Mouse (Mus musculus) gastrocnemius, postnatal 10 days (tissue): Measurements from ENCODE around the gene Pno1. TPM values are rescaled to one million over a fixed set of nuclear protein-coding genes. Genes with fewer than 3 reads are reported as not detected.
"Not testable (repeated sequence)": the region's sequence is repeated elsewhere in the genome, so short reads cannot be mapped to it uniquely, and the experiment has no call there.

Experiments used
- DNase-seq: peaks from one replicate; pipeline ENCODE4 v3.0.0; 2021; ENCODE audit warnings: mixed read lengths
- long read RNA-seq, 2 experiments: library from polyadenylated mRNA; stranded (forward); transcript quantifications; one replicate each; pipeline ENCODE4 v2.0.0; 2021
- total RNA-seq, 2 experiments: library from RNA; stranded (reverse); gene quantifications; 2 replicates each; pipeline ENCODE4 v1.2.3; 2021

Gene Pno1
- total RNA-seq = 10 to 100 TPM; 41.6 to 47.9 TPM
- long read RNA-seq, experiment 1, transcript Pno1-201 (7 exons, 1,544 nt) = major isoform, 59 of 61 reads
- long read RNA-seq, experiment 1, partial matches to known transcripts = 1 of 61 reads
- long read RNA-seq, experiment 1, other reads (novel, unspliced or antisense) = 1 of 61 reads
- long read RNA-seq, experiment 2, transcript Pno1-201 (7 exons, 1,544 nt) = major isoform, 64 of 64 reads
- long read RNA-seq, experiment 2, partial matches to known transcripts = 0 of 64 reads
- long read RNA-seq, experiment 2, other reads (novel, unspliced or antisense) = 0 of 64 reads

DNA sequence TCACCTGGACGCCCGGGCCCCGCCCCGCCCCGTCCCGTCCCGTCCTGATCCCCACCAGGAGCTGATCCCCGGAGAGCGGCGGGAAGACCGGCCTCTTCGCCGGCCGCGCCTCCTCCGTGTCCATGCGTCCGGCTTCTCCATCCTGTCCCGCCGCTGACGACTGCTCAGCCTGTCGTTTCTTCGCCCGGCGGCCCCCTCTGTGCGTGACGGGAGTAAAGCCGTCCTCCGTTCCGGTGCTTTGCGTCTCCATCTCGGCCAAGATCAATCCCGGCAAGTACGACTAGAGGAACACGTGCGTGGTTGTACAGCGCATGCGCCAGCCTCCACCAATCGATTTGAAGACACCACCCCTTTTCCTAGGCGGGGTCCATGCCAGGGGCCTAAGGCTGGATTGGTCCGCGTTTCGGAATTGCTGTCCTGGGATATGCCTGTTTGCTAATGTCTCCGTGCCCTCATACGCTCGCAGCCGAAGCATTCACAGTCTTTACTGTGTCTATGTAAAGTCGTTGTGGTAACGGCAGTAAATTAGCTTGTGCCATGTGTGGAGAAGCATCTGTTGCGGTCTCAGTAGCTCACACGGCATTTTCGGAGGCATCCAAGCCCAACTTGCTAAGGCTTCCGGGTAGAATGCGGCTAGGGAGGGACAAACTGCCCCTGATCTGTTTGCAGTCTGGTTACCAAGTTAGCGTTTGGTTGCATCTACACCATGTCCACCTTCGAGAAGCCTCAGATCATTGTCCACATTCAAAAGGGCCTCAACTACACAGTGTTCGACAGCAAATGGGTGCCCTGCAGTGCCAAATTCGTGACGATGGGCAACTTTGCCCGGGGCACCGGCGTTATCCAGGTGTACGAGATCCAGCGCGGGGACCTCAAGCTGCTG lies at the start of gene Pno1:
Gene Pno1 (minus strand): TSS at position 311 of the 883 bp plus-strand sequence.
- DNase-seq = peak; percentile 96

DNA sequence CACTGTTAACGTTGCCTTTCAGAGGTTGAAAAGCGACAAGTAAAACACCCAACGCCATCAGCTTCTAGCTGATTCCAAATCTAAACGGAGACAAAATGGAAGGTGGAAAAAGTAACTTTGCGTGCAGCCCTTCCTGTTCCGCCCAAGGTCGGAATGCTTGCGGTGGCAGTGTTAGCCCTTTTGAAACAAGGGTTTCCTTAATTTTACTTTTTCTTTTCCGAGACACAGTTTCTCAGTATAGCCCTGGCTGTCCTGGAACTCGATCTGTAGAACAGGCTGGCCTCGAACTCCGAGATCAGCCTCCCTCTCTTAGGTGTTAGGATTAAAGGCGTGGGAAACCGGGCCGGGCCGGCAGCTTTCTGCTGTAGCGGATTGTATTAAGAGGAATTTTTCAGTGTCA lies 46.5 kb upstream of the Pno1 start:
- DNase-seq = no peak

DNA sequence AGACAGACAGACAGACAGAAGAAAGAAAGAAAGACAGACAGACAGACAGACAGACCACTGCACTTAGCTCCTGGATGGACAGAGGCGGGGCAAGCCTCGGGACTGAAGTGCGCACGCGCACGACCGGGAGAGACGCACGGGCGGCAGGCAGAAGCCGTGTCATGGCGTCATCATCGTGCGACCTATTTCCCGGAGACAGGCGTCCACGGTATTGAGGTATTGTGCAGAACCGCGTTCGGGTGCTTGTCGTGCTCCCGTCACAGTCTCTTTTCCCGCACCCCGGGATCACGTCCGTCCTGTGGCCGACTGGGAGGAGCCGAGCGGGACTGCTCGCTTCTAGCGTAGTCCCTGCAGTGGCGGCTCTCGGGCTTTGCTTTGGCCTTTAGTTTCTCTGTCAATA lies 46.1 kb upstream of the Pno1 start, which contains the start of gene C1d:
Gene C1d (plus strand): TSS at position 137 of the 400 bp plus-strand sequence.
- DNase-seq = peak; percentile 98

DNA sequence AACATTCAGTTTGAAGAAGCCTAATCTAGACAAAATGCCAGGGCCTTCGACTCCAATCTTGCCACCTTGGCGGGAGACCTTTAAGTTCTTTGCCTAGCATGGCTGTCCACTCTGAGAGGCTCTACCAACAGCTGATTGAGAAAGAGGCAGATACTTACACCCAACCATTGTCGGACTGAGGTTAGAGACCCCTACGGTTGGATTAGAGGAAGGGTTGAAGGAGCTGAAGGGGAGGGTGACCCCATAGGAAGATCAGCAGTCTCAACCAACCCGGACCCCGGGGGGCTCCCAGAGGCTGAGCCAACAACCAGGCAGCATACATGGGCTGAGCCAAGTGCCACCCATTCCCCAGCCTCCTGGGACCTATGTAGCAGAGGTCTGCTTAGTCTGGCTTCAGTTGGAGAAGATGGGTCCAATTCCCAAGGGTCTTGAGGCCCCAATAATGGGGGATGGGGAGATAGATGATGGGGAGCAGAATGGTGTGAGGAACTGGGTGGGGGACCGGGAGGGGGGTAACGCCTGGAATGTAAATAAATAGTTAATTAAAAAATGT lies 45.5 kb upstream of the Pno1 start:
- no peak for DNase-seq

DNA sequence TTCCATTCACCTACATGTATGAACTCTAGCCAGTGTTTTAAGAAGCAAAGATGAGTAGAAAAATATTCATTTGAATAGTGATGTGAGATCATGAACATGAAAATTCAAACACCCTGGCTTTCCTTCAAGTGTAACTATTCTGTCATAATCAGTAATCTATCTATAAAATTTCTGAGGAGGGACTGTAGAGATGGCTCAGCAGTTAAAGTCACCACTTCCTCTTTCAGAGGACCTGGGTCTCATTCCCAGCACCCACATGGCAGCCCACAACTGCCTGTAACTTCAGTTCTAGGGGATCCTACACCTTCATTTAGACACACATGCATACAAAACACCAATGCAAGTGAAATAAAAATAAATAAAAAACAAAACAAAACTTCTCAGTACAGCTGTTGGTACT lies 37.3 kb upstream of the Pno1 start:
- no peak for DNase-seq

DNA sequence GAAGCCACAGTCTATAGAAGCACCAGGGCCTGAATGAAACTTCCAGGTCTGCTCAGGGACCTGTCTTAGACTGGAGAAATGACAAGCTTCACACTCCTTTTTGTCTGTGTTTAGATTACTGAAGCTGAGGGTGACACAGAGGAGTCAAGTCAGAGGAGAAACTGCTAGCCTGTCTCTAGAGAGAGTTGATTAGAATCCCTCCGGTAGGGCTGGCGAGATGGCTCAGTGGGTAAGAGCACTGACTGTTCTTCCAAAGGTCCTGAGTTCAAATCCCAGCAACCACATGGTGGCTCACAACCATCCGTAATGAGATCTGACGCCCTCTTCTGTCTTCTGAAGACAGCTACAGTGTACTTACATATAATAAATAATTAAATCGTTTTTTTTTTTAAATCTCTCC lies 27.2 kb upstream of the Pno1 start:
- DNase-seq = not testable (repeated sequence)

DNA sequence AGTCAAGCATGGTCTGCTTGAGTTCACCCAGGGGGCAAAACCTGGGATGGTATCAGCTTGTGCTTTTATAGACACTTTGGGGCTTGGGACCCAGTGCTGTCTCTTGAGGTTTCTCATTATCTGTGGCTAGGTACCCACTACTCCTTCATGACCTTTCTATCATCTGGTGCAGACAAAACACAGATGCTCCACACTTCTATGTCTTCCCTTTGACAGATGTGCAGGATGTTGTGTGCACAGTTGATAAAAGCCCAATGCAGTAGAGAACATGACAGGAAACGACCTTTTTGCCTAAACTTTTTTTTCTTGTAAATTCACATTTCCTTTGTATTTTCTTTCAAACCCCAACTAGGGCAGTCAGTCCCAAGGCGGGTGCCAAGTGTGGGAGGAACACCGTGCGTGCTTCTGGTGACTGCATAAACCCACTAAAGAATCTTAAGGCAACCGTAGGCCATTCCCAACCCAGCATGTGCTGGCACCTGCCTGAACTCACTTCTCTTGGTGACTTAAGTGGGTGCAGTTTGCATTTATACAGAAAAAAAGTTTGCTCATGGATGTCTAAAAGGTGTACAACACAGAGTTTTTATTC lies 25.2 kb upstream of the Pno1 start:
- no peak for DNase-seq

DNA sequence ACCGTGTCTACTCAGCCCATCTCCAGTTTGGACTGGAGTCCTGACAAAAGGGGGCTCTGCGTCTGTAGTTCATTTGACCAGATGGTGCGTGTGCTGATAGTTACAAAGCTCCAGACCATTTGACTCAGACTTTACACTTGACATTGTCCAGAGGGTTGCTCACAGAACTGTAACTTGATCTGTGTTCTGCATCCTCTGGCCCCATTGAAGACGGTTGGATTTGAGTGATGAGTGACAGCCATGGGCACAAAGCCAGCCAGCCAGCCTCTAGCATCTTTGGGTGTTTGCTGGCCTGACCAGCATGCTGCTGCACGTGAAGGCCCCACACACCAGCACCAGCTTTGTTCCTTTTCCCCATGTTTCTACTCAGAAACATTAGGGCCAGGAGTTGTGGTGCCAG lies 21.4 kb upstream of the Pno1 start:
- no peak for DNase-seq

DNA sequence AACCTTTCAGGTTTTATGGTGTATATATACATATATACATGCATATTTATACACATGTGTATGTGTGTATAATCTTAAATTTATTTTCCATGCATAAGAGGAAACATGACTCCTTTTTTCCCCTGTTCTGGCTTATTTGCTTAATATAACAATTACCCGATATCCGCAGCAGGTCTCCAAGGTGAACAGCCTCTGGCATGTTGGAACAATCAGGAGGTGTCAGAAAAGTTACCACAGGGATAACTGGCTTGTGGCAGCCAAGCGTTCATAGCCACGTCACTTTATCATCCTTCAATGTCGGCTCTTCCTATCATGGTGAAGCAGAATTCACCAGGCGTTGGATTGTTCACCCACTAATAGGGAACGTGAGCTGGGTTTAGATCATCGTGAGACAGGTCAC lies 9.8 kb upstream of the Pno1 start:
- DNase-seq = no peak

DNA sequence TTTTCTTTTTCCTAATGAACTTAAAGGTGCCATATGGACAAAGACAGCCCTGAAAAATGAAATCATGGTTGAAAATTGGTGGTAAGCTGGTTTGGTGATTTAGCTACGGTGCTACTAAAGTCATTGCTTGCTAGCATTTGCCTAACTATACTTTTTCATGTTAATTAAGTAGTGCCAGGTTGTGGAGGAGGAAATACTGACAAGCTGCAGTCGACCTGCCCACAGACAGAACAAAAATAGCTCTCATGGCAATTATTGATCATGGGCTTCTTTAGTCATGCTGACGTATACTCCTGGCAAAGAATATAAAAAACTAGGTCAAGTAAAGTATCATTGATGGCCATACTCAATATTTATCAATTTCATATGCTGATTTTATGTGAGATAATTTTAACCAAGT lies 4.1 kb upstream of the Pno1 start:
- DNase-seq = no peak

DNA sequence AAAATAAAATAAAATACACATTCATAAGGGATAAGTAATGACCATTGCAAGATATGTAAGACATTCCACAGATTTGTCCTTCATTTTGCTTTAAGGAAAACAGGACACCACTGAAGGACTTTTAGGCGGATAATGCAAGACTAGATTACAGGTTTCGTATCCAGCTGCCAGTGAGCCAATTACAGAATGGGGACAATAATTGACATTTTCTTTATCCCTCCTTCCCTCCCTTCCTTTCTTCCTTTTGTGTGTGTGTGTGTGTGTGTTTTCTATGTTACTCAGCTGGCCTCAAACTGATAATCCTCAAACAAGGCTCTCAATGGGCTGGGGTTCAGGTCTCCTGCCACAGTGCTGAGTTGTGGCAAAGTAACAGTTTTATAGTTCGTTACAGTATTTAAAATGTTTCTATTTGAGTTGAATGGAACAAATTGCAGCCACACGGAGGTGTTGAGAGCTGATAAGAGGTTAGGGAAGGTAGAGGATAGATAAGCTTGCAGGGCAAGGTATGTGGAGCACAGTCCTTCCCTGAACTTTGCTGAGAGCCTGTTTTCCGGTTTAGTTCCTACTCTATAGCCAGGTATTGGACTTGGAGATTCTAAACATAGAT lies 1.6 kb upstream of the Pno1 start:
- DNase-seq = no peak

DNA sequence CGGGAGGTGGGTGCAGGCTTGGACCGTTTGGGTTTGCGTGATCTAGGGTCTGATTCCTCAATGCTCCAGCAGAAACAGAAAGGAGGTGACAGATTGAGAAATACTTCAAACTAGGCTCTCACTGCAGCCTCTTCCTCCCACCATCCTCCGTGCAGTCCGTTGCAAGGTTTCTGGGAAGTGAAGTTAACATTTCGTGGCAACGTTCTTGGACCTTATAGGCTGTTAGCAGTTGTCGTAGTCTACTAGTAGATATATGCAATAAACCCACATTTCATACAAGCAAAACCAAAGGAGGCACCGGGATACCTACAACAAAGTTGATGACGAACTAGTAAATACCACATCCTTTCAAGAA lies 750 bp upstream of the Pno1 start:
- DNase-seq = no peak

DNA sequence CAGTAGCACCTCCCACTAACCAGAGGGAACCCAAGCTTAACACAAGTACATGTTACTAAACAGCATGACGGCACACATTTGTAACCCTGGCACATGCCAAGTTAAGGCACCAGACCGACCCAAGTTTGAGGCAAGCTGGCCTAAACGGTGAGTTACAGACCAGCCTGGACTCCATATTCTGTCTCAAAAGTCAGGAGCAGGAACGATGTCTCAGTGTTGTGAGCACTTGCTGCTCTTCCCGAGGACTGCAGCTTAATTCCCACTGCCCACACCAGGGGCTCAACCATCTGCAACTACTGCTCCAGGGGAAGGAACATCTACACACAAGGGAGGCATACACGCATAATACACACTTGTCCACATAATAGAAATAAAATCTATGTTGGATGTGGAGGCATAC lies 8.9 kb downstream of the Pno1 start:
- no peak for DNase-seq

DNA sequence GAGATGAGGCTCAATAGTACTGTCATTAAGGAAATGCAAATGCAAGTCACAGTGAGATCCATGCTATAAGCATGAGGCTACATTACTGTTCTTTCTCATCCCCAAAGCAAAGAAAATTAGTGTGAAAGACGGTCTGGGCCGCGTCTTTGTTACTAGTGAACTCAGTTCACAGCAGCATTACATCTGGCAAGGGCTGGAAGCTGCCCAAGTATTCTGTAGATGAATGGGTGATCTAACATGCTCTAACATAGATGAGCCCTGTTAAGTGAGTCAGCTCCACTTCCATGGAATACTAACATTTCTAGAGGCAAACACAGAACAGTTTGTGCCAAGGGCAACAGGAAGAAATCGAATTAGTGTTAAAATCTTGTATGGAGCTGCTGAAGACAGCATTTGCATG lies 10.4 kb downstream of the Pno1 start:
- no peak for DNase-seq

DNA sequence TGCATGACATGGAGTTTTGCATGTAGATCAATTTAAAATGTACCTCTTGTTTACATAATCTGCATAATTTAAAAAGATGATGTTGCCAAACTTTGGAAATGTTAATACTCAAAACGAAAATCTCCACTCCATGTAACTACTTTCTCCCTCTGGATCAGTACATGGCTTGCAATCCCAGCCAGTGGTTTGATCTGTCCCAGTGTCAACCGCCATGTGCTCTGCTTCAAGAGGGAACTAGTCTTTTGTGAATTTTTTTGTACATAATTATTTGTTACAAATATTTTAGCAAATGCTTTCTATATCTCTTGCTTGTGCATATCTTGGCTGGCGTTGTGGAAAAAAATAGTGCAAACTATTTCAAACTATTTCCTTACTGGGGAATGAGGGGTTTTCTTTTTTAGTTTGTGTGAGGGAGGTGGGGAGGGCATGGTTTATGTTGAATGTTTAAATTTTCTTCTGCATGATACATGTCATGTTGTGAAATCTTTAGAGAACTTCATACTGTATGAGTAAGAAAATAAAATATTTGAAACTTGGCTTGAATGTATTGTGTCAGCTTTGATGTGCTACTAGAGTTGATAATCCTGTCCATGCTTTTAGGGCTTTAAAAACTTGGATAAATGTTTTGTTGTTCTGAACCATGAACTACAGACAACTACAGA lies 11.4 kb downstream of the Pno1 start:
- DNase-seq = no peak

DNA sequence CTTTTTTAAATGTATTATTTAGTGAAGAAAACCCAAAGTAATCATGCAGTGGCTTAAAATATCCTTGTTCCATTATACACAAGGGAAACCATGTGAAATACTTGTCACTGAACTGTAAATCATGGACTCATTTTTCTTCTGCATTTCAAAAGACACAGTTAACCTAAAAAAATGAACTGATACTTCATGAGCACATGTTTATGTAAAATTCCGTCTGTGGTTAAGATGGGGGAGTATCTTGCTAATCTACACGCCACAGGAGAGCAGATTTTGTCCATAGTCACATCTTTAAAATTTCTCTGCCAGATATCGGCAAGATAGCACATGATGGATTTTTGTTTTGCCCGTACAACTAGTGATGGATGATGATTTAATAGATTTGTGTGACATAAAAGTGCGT lies 12.2 kb downstream of the Pno1 start:
- DNase-seq = no peak

DNA sequence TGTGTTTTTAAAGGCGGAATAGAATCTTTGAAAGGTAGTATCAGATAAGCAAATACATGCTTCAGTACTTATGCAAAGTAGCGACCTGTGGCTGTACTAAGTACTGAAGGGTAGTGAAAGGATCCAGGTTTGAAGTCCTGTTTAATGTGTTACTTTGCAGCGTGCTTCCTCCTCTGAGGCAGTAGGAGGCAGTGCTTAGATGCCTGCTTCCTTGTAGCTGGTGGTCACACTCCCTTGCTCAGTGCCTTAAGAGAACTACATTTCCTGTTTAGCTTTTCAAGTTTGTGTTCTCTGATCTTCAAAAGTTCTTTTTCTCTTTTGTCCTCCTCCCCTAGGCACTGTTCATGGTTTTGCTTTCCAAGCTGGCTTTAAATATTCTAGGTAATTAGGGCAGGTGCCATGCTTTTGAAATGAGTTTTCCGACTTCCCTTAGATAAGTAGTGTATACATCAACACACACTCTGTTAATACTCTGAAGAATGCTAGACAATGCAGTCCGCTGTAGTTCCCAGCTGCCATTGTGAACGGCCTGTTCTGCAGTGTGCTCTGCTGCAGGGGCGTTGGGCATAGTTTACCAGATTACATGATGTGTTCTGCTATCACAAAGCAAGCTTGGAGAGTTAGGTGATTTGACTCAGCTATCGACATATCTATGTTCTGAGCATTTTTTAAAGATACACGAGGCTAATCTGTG lies 19.1 kb downstream of the Pno1 start:
- DNase-seq = no peak

DNA sequence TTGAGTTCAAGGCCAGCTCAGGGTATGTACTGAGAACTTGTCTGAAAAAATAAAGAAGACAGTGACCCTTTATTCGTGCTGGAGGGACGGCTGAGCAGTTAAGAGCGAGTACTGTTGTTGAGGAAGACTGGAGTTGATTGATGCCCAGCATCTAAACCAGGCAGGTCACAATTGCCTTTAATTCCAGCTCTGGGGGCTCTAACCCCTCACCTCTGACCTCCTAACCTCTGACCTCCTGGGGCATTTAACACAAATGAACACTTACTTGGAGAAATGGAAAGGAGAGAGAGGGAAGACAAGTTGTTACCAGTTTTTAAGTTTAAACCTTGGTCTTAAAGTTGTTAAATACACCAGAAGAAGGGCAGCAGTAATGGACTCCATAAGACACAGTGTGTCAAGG lies 22.6 kb downstream of the Pno1 start:
- no peak for DNase-seq

DNA sequence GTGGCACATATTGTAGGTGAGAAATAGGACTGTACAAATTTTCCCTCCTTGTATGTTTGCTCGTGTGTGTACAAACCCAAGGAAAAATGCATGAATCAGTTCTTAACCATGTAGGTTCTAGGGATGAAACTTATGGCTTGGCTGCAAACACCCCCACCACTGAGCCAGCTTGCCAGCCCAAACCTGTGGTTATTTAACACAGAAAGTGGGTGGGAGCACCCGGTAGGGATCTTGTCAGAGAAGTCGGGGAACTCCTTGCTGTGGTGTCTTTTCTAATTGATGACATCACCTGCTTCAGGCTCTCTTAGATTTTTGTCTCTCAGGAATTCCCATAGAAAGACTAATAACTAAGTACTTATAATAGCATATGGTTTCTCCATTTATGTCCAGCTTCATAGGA lies 23.7 kb downstream of the Pno1 start:
- DNase-seq = no peak

DNA sequence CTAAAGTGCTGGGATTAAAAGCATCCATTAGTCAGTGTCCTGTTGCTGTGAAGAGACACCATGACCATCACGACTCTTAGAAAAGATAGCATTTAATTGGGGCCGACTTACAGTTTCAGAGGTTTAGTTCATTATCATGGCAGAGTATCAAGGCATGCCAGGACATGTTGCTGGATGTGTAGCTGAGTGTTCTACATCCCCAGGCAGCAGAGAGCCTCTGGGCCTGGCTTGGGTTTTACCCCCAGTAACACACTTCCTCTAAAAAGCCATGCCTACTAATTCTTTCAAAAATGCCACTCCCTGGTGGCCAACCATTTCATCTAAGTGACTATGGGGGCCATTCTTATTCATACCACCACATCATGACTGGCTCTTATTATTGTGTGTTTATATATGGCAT lies 28.2 kb downstream of the Pno1 start:
- no peak for DNase-seq

DNA sequence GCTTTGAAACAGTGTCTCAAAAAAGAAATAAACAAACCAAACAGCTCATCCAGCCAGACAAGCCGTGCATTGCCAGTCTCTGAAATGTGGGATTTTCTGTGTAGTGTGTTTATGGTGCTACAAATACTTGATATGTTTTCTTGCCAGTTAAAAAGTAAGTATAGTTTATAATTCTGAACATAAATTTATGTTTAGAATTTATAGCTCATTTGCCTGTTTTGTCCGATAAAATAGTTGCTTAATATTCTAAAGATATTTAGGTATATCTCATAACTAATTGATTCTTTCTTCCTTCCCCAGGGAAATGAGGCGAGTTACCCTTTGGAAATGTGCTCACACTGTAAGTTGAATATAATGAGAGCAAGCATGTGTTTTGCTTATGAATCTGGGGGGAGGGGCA lies 29.6 kb downstream of the Pno1 start, which contains the start of gene Wdr92:
Gene Wdr92 (plus strand): TSS at position 301 of the 400 bp plus-strand sequence.
- no peak for DNase-seq
